Mouse (Mus musculus) naive thymus-derived CD4-positive, alpha-beta T cell, adult 2 months (primary cell): ENCODE data around the gene Psmd11.
"Not testable (repeated sequence)": the region's sequence is repeated elsewhere in the genome, so short reads cannot be mapped to it uniquely, and the experiment has no call there.

Experiments used
- DNase-seq: peaks from one replicate; pipeline ENCODE4 v3.0.0-alpha.2; 2011; ENCODE audit warnings: low read depth

Psmd11 gene

DNA sequence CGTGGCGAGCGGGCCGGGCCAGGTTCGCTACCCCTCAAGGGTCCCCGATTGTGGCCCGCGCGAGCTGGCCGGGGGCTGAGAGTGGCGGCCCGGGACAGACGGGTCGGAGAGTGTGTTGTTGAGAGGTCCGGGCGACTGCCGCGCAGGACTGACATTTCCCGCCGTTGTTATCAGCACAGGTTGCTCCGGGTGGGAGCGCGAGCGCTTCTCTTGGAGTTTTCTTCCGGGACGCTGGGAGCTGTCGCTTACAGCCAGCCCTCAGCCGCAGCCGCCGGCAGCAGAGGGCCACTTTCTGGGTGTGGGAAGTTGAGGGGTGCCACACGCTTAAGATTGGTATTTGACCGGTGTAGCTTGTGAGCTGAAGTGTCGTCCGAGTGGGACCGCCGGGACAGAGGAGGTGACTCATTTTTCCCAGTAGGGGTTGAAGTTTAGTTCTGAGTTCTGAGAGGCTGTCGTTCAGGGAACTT lies 627 bp downstream of the Psmd11 start:
- DNase-seq: peak; percentile 52

DNA sequence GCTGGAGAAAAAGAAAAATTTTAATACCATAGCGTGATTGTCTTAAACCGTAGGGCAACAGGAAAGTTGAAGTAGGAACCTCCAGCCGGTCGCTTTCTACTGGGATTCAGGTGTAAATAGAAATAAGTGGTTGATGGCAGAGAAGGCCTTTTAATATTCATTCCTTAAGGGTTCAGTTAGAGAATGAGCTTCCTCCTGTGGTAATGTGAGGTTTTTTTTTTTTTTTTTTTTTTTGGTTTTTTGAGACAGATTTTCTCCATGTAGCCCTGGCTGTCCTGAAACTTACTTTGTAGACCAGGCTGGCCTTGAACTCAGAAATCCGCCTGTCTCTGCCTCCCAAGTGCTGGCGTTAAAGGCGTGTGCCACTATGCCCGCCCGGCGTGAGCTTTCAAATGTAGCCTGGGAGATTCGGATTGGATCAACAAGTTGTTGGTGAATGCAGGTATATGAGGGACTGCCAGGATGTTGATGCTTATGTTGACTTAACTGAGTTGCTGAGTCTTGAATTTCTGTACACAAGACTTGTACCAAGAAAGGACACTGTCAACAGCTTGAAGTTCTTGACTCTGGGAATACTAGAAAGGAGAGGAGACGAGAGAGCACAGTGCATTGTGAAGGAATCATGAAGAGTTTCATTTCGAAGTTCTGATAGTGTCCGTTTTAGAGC lies 1.2 kb downstream of the Psmd11 start:
- DNase-seq: no peak

DNA sequence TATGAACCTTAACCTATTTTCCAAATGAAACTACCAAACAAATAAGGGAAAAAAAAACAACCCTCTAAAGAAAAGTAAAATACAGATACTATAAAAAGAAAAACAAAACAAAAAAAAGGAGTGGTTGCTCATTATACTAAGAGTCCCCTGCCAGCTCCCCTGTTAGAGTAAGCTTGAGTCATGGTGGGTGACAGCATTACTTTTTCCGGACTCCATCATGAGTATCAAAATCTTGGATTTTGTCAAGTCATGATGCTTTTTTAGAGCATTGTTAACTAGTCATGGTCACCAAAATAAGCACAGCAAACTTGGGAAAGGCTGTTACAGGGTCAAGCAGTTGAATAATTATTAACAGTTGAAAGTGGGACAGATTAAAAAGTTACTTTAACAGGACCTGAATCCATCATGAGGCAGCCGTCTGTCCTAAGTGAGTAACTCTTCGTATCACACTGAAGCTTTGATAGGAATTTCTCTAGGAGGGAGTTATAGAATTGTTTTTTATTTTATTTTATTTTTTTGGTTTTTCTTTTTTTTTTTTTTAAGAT lies 2.0 kb downstream of the Psmd11 start:
- DNase-seq: no peak

DNA sequence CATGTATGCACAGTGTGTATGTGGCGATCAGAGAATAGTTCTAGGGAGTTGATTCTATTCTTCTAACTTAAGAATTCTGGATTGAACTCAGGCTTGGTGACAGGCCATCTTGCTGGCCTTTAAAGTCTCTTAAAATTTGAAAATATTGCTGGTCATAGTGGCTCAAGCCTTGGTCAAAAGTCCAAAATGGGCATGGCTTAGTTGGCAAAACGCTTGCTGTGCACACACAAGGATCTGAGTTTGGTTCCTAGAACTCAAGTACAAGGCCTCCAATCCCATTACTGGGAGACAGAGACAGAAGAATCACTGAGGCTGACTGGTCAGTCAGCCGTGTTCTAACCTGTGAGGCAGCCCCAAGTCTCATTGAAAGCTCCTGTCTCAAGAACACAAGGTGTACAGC lies 18.5 kb downstream of the Psmd11 start:
- DNase-seq: no peak

DNA sequence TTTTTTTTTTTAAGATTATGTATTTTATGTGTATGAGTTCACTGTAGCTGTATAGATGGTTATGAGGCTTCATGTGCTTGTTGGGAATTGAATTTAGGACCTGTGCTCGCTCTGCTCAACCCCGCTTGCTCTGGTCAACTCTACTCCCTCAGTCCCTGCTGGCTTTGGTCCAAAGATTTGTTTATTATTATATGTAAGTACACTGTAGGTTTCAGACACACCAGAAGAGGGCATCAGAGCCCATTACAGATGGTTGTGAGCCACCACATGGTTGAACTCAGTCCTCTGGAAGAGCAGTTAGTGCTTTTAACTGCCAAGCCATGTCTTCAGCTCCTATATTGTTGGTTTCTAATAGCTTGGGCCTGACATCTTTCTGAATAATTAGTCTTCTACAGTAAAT lies 21.4 kb downstream of the Psmd11 start:
- DNase-seq: no peak

DNA sequence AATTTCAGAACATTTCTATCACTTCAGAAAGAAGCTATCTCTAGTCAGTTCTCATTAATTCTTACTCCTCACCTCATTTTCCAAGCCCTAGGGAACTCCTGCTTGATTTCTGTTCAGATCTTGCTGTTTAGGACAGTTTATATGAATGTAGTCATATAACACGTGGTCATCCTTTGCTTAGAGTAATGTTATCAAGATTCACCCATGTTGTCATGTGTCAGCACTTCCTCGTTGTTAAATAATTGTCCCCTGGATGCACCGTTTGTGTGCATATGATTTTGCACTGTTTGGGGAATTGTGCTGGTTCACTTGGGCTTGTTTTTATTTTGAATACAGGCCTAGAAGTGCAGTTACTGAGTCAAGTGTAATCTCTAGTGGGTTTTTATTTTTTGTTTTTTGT lies 23.8 kb downstream of the Psmd11 start:
- no peak for DNase-seq

DNA sequence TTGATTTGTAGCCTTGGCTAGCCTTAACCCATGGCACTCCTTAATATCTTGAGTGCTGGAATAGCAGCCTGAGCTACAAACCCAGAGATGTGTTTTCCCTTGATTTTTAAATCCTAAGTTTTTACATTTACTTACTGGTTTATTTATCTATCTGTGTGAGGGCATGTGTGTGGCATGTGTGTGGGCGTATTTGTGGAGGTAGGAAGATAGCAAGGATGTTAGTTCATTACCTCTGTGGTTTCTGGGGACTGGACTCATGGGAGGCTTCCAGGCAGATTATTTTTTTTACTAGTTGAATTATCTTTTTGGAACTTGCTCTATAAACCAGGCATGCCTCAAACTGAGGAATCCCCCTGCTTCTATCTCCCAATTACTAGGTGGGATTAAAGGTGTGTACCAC lies 24.8 kb downstream of the Psmd11 start:
- DNase-seq: no peak

DNA sequence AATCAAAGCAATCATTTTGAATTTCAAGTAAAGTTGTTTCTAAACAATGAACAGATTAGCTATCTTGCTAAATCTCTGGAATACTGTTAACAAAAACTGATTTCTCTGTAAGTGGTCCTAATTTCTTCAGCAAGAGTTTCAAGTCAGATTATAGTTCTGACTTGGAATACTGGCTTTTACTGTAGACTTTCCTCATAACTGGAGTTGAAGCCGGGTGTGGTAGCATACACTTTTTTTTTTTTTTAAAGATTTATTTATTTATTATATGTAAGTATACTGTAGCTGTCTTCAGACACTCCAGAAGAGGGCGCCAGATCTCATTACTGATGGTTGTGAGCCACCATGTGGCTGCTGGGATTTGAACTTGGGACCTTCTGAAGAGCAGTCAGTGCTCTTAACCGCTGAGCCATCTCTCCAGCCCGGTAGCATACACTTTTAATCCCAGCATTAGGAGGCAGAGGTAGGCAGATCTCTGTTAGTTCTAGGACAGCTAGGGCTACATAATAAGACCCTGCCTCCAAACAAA lies 35.3 kb downstream of the Psmd11 start:
- DNase-seq: not testable (repeated sequence)

DNA sequence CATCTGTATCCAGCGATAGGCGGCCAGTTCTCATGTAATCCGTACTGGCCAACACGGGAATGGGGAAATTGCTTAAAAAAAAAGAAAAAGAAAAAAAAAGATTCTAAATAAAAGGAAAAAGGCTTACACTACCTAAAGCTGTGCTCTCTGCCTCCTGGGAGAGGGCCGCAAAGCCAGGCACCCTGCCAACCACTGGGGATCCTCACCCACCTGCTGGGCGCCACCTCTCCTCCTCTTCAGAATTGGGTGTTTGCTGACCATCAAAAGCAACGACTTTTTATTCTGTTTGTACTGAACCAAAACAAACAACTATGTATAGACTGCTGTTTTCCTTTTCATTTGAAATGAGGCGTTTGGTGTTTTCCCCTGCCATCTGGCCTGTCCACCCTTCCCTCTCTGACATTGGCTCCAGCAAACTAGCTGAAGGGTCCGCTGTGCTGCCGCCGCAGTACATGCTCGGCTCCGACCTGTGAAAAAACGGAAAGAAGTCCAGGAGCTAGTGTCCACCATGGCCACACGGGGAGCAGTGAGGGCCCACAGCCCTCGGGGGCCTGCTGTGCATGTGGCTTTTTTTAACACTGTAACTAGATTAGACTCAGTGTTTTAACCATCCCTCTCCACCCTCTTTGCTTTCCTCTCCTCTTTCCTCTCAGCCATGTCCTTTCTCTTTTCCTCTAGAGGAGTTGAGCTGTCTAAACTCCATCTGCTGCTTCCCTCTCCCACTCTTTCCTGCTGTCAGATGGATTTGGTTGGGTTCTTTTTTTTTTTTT lies 43.6 kb downstream of the Psmd11 start:
- no peak for DNase-seq

DNA sequence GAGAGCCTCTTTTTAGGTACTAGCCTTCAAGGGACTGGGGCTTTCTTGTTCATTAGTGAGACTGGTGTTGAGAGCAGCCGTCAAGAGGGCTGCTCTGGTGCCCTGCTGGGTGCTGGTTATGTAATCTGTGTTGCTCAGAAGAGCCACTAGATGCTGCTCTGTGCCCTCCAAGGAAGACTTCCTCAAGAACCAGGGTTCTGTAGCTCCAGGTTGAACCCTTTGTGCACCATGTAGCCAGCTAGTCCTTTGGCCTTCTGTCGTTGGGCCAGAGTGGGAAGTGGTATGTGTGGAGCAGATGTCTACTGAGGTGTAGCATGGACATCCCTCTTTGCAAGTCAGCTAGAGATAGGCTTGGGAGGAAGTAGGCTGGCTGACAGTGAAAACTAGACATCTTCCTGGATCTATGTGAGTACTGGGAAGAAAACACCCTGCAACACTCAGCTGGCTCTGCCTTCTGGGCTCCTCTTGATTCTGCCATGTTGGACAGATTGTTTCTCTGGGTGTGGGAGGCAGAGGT lies 45.8 kb downstream of the Psmd11 start:
- DNase-seq: peak; percentile 38

DNA sequence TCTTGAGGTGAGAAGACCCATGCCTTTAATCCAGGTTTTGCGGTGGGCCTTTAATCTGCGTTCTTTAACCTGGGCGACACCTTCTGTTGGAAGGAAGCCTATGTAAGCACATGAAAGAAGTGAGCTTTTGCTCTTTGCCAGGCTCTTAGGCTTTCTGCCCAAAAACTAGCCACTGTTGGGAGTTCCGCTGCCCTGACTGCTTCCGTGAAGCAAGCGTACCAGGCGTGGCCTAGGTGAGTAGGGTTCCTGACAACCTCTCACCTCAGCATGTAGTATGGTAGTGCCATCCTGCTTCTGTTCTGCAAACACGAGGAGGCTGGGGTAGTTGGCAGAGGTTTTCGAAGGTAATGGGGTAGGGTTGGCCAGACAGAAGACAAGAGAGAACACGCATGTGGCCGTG lies 46.4 kb downstream of the Psmd11 start:
- no peak for DNase-seq

DNA sequence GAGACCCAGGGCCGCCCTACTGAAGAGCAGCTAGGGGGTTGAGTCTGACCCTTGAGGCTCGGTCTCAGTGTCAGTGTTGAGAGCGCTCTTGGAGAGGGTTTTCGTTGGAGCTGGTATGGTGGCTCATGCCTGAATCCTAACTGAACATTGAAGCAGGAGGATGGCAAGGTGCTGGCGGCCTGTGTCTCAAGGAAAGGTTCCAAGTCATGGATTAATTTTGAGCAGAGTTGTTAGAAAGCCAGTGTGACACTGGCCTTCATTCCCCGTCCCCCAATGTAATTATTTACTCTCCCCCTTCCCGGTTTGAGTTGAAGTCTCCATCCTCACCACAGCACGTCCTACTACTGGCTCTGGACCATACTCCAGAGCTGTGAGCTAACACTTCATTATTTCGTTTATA lies 47.1 kb downstream of the Psmd11 start:
- peak; percentile 15 for DNase-seq

DNA sequence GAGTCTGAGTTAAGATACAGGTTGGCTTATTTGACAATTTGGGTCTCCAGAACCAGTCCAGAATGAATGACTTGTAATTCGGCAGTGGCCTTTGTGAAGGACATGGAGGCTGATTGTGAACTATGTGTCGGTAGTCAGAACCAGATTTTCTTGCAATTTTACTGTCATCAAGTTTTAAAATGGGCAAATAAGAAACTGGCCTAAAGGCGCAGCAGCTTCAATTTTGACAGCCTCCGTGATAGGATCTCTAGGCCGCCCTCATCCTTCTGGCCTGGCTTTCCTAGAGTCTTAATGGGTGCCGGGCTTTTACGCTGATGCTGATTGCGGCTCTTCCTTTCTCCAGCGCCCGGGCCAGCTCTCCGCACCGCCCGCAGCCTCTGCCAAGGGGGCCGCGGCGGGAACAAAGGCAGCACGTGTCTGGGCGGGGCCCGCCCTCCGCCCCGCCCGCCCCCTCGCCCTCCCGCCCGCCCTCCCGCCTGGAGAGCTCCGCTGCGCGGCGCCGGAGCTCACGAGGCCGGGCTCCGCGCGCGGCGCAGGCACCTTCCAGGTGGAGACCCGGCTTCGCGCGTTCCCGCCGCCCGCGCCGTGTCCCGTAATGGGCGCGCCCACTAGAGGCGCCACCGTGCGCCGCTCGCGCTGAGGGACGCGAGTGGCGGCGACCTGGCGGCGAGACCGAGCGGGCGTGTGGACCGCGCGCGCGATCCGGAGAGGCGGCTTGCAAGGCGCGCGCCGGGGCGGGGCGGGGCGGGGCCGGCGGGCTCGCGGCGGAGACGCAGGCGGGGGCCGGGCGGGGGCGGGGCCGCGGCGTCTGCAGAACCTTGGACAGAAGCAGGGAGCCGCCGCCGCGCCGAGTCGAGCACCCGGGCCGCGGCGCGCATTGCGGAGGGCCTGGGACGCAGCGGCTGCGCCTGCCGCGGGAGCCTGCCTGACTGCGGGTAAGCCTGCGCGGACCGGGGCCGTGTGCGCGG lies 48.1 kb downstream of the Psmd11 start, which contains the start of gene Cdk5r1:
TSS of gene Cdk5r1 (plus strand) at position 802 of the 968 bp plus-strand sequence.
- peak; percentile 96 for DNase-seq

DNA sequence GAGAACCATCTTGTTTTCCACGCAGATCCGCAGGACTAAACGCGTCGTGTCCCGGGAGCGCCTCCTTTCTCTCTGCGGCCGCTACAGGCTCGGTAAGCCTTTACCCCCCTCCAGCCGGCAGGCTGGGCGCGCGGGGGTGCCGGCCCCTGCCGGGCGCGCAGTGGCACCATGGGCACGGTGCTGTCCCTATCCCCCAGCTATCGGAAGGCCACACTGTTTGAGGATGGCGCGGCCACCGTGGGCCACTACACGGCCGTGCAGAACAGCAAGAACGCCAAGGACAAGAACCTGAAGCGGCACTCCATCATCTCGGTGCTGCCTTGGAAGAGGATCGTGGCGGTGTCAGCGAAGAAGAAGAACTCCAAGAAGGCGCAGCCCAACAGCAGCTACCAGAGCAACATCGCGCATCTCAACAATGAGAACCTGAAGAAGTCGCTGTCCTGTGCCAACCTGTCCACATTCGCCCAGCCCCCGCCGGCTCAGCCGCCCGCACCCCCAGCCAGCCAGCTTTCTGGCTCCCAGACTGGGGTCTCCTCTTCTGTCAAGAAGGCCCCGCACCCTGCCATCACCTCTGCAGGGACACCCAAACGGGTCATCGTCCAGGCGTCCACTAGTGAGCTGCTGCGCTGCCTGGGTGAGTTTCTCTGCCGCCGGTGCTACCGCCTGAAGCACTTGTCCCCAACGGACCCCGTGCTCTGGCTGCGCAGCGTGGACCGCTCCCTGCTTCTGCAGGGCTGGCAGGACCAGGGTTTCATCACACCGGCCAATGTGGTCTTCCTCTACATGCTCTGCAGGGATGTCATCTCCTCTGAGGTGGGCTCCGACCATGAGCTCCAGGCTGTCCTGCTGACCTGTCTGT lies 49.2 kb downstream of the Psmd11 start:
- peak; percentile 20 for DNase-seq

DNA sequence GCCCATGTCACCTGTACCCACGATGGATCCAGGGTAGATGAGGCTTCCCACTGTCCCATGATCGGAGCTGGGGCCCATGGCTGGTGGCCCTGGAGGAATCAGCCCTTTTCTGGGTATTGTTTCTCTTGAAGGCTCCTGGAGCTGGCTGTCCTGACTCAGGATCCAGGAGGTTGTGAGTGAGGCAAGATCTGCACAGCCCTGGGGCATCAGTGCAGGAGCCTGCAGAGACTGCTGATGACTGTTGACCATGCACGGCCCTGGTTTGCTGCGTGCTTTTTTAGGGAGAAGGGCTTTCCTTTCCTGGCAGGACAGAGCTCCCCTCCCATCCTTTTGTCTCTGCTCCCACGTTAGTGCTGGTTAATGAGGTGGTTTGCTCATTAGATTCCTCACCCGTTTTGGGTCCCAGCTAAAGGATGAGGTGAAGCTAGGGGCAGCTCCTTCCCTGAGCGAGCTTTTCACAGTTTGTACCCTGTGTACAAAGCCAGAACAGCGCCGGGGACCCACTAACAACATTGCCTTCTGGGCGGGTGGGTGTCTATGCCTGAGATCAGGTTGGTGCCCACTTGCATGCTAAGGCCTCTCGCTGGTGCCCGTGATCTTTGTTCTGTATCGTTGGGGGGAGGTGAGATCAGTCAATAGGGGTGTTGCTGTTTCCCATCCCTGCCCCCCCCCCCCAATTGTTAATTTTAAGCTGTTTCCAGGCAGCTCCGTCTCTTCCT lies 50.4 kb downstream of the Psmd11 start:
- DNase-seq: no peak

DNA sequence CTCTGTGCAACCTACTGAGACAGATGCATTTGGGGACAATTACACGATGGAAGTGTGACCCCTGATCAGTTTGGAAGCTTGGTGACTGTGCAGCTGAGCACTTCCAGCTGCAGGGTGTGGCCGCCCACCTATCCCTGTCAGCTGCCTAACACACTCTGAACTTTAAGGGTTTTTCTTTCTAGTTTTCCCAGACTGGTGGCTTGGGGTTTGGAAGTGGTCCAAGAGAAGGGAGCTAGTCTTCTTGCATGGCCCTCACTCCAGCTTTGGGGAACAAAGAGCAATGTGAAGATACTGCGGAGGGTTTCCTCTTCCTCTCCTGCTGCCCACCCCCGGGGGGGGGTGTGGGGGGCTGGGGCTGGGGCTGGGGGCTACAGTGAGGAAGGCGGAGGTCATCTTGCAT lies 51.0 kb downstream of the Psmd11 start:
- DNase-seq: no peak

DNA sequence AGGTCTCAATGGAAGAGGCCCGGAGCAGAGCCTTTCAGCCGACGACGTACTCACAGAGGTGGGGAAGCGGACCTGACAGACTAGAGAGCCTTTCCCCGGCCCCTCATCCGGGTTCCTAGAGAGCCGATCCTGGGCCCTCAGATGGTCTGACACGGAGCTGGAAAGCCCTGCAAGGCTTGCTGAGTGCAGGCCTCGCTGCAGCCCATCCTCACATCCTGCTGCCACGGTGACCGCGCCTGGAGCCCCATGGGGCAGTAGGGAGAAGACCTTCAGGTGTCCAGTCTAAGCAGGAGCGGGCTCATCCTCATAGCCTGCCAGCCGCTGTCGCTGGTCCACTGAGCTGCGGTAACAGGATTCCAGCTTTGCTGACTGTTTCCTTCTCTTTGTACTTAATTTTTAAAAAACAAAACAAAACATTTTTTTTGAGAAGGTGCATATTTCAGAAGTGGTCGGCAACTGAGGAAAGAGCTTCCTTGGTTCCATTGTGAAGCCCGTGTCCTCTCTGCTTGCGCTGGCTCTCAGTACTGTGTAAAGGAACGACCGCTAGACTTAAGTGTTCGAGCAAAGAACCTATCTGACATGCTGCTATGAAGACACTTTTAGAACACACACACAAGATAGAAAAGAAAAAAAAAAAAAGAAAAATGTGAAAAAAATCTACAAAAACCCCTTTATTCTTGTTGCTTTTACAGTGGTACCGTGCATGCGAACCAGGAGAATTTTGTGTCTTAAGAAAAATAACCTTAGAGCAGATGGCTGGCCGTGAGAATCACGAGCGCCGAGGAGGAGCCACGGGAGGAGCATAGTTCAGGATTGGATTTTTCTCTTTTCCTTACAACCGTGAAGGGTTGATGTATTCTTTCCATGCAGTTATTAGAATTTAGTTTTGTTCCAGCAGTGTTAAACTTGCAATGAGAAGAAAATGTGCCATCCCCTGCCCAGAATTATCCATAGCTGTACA lies 51.8 kb downstream of the Psmd11 start:
- no peak for DNase-seq

DNA sequence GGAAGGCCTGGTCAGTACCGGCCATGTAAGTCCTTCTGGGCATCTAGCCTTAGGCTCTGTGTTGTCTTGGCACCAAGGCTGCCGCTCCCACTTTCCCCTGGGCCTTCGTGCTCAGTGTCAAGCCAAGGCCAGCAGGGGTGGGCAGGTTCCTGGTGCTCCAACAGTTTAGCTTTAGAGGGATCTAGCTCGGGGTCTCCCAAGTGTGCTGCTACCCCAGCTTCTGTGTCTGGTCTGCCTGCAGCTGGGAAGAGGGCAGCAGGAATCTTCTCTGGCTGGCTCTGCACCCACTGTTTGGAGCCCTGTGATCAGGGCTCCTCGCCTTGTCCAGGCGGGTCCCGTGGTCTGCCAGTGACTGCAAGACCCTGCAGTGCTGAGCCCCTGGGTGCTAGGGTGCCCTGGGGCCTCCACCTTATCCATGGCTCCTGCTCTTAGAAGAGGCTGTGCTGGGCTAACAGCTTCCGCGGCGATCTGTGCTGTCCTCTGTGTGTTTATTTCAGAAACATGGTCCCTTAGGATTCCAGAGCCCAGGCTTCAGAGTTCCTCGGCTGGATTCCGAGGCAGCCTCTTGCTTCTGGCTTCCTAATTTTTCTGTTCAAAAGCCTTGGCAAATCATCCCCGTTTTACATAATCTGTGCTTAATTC lies 53.1 kb downstream of the Psmd11 start:
- DNase-seq: no peak
